Mouse (Mus musculus): Measurements from ENCODE around the gene Hid1. TPM values are rescaled to one million over a fixed set of nuclear protein-coding genes. Genes with fewer than 3 reads are reported as not detected.
"Not testable (repeated sequence)": the region's sequence is repeated elsewhere in the genome, so short reads cannot be mapped to it uniquely, and the experiment has no call there.

Hid1 gene
- 100 to 1,000 TPM in 1 of 2 experiments, 10 to 100 TPM in 1; 98.8 to 107 TPM for total RNA-seq (2021)

GRCm38 (mm10) chr11:115367395-115367944 is at the start of gene Hid1:
Hid1 (minus strand) TSS chr11:115367756.
- peak; percentile 78 for DNase-seq (ENCODE audit: extremely low spot score in 1 of 2, low spot score in 1 of 2)

GRCm38 (mm10) chr11:115409556-115409955 is 42.0 kb upstream of the Hid1 start:
- no peak for DNase-seq (ENCODE audit: extremely low spot score in 1 of 2, low spot score in 1 of 2)

GRCm38 (mm10) chr11:115408266-115408920 is 40.8 kb upstream of the Hid1 start:
- no peak for DNase-seq (ENCODE audit: extremely low spot score in 1 of 2, low spot score in 1 of 2)

- no peak for DNase-seq (ENCODE audit: extremely low spot score in 1 of 2, low spot score in 1 of 2)
Measured at GRCm38 (mm10) chr11:115406858-115407401, 39.4 kb upstream of the Hid1 start.

GRCm38 (mm10) chr11:115405723-115406122 is 38.2 kb upstream of the Hid1 start:
- DNase-seq (ENCODE audit: extremely low spot score in 1 of 2, low spot score in 1 of 2), result no peak

GRCm38 (mm10) chr11:115403338-115404124 is 36.0 kb upstream of the Hid1 start, which contains the start of gene Mrpl58:
Mrpl58 (plus strand) TSS chr11:115403752.
- DNase-seq (ENCODE audit: extremely low spot score in 1 of 2, low spot score in 1 of 2), result peak; percentile 78 to 92

- peak in 1 of 2 experiments; percentile 49 for DNase-seq (ENCODE audit: extremely low spot score in 1 of 2, low spot score in 1 of 2)
Measured at GRCm38 (mm10) chr11:115400630-115401391, 33.3 kb upstream of the Hid1 start.

- DNase-seq (ENCODE audit: extremely low spot score in 1 of 2, low spot score in 1 of 2), result no peak
Measured at GRCm38 (mm10) chr11:115400126-115400525, 32.6 kb upstream of the Hid1 start.

GRCm38 (mm10) chr11:115398085-115398484 is 30.5 kb upstream of the Hid1 start:
- DNase-seq (ENCODE audit: extremely low spot score in 1 of 2, low spot score in 1 of 2), result no peak

- DNase-seq (ENCODE audit: extremely low spot score in 1 of 2, low spot score in 1 of 2), result no peak
Measured at GRCm38 (mm10) chr11:115393721-115394325, 26.3 kb upstream of the Hid1 start.

GRCm38 (mm10) chr11:115391358-115391757 is 23.8 kb upstream of the Hid1 start:
- DNase-seq (ENCODE audit: extremely low spot score in 1 of 2, low spot score in 1 of 2), result no peak

GRCm38 (mm10) chr11:115386859-115387258 is 19.3 kb upstream of the Hid1 start:
- not testable (repeated sequence) for DNase-seq (ENCODE audit: extremely low spot score in 1 of 2, low spot score in 1 of 2)

GRCm38 (mm10) chr11:115384587-115384986 is 17.0 kb upstream of the Hid1 start:
- DNase-seq (ENCODE audit: extremely low spot score in 1 of 2, low spot score in 1 of 2), result no peak

- peak in 1 of 2 experiments; percentile 45 for DNase-seq (ENCODE audit: extremely low spot score in 1 of 2, low spot score in 1 of 2)
Measured at GRCm38 (mm10) chr11:115383701-115384474, 16.3 kb upstream of the Hid1 start.

- no peak for DNase-seq (ENCODE audit: extremely low spot score in 1 of 2, low spot score in 1 of 2)
Measured at GRCm38 (mm10) chr11:115382891-115383290, 15.3 kb upstream of the Hid1 start.

- DNase-seq (ENCODE audit: extremely low spot score in 1 of 2, low spot score in 1 of 2), result peak; percentile 73 to 75
Measured at GRCm38 (mm10) chr11:115381743-115382539, 14.4 kb upstream of the Hid1 start, which contains the start of gene Cdr2l. Cdr2l (plus strand) TSS chr11:115381916.

- DNase-seq (ENCODE audit: extremely low spot score in 1 of 2, low spot score in 1 of 2), result no peak
Measured at GRCm38 (mm10) chr11:115381276-115381675, 13.7 kb upstream of the Hid1 start.

GRCm38 (mm10) chr11:115377854-115378253 is 10.3 kb upstream of the Hid1 start:
- DNase-seq (ENCODE audit: extremely low spot score in 1 of 2, low spot score in 1 of 2), result no peak
